Mouse (Mus musculus) c-Kit-negative CD71-positive TER-119-positive erythroid progenitor cells, embryonic 14.5 days (primary cell): Measurements from ENCODE around the gene Gabrp.
A peak's percentile ranks its signal among the peaks of the same experiment; 100 is the strongest.

ENCODE experiments used
- DNase-seq: peaks from one replicate; pipeline ENCODE4 v3.0.0-alpha.2; 2013; ENCODE audit warnings: low read depth, low spot score

Gene Gabrp

DNA sequence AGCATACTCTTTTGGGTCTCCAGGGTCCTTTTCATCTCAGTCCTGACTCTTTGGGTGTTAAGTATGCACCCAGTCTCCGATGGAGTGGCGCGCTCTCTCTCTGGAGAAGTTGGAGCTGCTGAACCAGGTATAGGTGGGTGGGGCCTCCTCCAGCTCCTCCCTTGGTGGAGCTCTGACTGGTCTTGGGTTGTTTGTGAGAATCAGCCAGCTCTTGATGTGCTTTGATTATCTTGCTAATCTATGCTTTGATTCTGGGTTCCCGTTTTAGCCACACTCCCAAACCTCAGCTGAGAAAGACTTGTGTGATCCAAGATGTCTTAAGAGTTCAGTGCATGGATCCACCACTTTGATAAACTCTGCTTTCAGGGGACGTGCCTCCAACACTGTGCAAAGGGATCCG lies at the start of gene Gabrp:
Gene Gabrp (minus strand): TSS at position 101 of the 400 bp plus-strand sequence.
- no peak for DNase-seq

DNA sequence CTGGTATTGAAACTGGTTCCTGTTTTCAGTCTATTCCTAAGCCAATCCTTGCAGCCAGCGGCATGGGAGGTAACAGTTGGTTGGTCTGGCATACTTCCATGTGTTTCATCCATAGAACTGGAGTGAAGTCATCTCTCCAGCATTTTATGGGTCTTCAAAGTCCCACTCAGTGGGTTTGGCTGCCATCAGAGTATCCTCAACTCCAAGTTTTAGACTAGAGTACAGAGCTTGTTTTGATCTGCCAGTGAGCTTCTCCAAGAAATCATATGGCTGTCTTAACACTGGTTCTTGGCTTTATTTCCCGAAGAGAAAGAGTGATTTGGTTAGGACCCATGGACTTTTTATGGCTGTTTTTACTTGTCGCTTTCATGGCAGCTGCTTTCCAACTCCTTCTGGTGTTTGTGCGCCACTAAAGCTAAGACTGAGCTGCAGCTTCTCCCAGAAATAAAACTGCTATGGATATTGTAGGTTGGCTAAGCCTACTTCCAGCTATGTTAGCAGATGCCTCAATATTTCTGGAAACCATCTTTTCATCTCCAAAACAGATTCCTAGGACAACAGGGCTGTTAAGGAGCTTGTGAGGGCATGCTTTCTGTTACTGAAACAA lies 48.5 kb upstream of the Gabrp start:
- DNase-seq: no peak

DNA sequence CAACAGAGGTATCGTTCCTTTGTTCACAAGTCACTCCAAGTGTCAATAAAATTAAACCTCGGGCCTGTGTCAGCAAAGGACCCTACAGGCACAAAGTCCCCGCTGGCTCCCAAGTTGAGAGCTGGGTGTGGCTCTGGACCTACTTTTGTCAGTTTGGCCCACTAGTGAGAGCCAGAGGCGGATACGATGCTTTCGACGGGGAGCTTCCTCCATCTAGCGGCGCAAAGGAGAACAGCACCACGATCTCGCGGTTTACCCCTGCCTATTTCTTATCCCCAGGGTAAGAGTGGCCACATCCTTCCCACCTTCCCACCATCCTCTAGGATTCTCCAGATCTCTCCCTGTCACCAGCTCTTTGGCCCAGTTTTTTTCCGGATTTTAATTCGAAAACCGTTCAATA lies 35.5 kb upstream of the Gabrp start:
- DNase-seq: no peak

DNA sequence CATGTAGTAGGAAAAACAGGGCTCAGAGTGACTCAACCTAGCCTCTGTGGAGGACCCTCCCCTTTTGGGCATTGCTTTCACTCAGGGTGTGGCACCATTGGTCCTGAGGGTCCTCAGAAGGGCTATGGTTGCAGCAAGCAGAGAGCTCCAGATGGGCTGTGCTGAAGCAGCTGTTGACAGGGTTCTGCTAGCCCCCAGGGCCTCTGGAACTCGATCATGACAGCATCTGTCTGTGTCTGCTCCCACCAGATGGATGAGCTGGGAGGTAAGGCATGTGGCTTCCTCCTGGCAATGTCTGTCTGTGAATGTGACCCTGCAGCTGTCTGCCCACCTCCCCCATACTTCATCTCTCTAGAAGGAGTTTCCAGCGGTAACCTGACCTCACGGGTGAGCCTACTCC lies 29.0 kb upstream of the Gabrp start:
- DNase-seq: no peak

DNA sequence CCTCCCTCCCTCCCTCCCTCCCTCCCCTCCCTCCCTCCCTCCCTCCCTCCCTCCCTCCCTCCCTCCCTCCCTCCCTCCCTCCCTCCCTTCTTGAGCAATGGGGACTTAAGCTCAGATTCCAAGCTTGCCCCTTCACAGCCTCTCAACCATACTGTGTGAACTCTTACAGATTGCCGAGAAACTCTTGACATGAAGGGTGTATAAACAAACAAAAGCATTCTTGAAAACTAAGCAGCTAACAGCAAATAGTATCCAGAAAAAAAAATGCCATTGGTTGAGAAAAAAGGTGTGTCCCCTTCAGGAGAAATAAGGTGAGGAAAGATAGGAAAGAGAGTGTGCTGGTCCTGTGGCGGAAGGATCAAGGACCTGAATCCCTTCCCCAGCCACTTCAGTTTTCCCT lies 24.4 kb upstream of the Gabrp start:
- DNase-seq: no peak

DNA sequence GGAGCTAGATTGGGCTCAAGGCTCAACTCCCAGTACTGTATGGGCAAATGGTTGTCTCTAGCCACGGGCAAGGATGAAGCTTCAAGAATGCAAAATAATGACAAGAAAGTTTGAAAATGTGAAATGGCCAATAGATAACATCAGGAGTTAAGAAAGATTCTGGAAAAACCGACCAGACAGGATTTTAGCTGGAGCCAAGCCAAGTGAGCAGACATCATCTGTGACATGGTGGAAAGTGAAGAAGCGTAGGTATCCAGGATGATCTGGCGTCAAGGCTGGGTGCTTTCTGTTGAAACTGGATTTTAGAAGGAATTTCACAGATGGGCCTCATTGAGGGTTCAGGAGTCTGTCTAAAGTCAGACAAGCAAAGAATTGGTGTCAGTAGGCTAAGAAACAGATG lies 20.2 kb upstream of the Gabrp start, which contains the start of gene D130052B06Rik:
Gene D130052B06Rik (plus strand): TSS at position 317 of the 400 bp plus-strand sequence.
- DNase-seq: no peak

DNA sequence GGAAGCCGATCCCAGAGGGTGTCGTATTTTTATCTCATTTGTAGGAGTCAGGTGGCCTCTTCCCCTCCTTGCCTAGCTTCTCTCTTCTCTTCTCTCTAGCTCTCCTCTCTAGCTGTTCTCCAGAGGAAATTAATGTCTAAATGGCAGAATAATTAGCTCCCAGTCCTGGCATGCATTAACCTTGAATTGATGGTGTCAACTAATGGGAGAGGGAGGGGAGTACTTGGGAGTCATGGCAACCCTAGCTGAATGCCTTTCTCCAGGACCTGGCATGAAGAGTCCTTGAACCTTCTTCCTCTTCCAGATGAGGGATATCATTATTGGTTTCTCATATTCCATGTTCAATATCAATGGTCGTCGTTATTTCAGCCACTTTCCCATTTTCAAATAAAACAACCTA lies 17.9 kb upstream of the Gabrp start:
- no peak for DNase-seq

DNA sequence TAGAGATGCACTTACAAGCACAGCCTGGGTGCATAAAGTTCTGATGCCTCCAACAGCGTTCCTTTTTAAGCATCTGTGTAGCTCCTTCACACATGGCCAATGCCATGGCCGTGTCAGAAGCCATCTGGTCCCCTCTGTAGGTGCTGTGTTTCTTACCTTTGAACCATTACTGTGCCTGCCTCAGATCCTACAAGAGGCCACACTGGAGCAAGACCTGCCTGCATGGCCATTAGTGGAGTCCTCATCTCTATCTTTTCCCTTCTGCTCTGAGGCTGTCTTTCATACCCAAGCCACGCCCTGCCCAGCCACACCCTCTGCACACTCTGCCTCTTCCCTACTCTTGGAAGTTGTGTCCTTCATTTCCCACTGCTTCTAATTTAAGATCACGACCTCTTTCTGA lies 14.1 kb upstream of the Gabrp start:
- DNase-seq: no peak

DNA sequence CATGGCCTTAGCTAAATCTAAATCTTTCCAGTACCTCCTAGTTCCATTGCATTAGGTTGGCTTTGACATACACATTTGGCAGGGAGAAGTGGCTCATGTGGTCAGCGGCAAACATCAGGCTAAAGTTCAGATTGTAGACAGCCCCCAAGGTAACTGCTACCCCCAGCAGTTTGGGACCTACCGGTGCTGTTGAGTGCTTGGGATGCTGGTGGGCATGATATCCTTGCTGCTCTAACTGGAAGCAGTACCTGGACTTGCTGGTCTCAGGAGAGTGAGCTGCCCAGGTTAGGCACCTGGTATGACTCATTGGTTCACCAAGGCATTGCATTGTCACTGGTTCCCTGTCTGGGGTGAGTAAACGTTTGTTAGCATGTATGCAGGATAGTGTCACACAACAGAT lies 12.0 kb upstream of the Gabrp start:
- DNase-seq: no peak

DNA sequence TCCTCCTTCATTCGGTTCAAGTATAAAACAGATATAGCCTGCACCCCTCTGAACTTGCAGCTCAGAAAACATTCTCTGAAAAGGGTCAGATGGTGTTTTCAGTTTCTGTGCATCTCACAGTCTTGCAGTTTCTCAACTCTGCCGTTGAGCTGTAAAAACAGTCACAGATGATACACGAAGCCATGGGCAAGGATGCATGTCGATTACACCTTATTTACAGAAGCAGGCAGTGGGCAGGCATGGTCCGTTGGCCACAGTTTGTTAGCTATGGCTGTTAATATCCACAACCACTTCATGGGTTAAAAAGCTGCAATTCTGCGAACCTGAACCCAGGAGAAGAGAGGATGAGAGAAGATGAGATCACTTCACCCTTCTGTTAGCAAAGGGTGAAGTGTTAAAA lies 7.9 kb upstream of the Gabrp start:
- DNase-seq: no peak

DNA sequence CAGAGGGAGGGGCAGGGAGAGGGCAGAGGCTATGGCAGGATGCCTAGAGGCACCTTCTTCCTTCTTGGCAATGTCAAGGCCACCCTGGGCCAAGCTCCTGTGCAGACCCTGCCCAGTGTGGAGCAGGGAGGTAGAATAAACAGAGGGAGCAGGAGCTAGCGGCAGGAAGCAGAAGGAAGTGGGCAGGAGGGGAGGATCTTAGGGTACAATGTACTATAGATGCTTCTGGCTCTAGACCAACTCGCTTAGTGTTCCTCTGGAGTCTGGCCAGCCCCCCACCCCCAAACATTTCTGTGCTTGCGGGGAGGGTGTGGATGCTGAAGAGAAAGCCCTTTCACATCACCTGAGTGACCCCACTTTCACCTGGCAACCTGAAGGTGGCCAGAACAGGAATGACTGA lies 862 bp upstream of the Gabrp start:
- no peak for DNase-seq

DNA sequence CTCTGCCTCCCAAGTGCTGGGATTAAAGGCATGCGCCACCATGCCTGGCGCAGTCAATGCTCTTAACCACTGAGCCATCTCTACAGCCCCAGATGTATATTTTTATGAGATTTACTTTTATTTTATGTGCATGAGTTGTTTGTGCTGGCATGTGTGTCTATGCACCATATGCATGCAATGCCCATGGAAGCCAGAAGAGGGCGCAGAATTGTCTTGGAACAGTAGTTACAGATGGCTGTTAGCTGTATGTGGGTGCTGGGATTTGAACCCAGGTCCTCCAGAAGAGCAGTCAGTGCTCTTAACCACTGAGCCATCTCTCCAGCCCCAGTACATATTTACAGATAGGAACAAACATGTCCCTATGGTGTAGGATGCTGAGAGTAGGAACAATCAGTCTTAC lies 3.8 kb downstream of the Gabrp start:
- DNase-seq: peak; percentile 13

DNA sequence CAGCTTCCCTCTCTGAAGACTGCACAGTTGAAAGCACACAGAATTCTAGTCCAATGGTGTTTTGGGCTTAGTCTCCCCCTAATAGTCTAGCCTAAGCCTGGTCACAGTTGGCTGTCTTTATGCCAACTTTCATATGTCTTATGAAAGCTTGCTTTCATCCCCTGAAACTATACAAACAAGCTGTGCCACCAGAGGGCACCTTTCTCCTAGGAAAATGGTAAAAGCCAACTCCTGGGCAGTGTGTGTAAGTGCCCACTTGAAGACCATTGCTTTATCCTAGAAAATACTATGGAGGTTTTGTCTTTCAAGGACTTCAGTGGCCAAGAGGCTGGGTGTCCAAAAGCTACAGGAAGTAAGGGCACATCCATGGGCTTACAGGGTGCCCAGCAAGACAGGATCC lies 8.3 kb downstream of the Gabrp start:
- DNase-seq: no peak

DNA sequence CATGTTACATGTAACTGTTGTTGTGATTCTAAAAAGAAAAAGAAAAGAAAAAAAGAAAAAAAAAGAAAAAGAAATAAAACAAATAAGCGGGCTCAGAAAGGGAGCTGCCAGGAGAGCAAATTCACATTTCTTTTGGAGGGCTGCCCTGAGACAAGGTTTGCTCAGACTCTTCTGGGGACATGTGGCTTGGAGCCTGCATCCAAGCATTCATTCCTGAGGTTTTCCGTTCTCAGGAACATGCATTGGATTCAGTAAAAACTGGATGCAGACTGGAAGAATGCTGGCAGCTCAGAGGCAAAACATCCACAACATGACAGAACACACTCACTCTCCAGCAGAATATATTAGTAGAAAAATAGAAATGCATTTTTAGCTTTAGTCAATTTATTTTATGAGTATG lies 14.8 kb downstream of the Gabrp start:
- no peak for DNase-seq

DNA sequence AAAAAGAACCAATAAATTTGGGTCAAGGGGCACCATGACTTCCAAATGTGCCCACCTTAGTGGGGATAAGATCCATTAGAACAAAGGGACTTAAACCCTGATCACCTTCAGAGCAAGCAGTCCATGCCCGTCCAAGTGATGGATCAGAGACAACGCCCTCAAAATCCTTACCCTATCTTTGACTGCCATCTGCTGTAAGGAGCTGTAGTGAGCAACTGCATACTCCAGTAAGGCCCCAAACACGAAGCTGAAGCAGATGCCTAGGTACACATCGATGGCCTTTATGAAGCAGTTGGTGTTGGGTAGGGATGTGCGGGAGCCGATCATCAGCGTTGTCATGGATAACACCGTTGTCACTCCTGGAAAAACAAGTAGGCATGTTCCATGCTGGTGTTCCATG lies 24.6 kb downstream of the Gabrp start:
- no peak for DNase-seq

DNA sequence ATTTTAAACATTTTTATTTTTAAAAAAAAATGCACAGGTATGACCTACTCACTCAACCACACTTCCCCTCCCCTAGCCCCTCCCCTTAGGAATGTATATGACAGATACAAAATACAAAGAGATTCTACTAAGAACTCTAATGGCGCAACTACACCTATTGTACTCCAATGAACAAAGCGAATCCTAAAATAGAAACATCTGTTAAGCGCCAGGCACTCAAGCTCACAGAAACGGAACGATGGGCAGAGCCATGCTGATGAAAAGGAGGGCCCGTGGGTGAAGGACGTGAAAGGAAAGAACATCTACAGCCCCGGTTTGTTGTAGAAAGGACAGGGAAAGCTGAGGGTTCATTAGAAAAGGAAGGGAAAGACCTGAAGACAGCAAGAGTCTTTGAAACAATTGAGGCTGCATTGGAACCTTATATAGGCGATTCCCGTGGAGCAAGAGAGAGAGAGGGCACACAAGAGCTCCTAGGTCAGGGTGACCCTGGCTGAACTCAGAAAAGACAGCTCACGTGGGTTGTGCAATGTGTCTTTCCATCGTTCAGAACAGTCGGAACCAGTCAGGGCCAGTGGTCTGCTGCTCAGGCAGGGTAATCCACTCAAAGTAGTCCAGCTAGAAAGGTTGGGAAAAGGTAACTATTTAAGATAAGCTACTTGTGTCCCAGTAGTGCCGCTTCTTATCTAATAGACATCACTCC lies 27.7 kb downstream of the Gabrp start:
- DNase-seq: no peak

DNA sequence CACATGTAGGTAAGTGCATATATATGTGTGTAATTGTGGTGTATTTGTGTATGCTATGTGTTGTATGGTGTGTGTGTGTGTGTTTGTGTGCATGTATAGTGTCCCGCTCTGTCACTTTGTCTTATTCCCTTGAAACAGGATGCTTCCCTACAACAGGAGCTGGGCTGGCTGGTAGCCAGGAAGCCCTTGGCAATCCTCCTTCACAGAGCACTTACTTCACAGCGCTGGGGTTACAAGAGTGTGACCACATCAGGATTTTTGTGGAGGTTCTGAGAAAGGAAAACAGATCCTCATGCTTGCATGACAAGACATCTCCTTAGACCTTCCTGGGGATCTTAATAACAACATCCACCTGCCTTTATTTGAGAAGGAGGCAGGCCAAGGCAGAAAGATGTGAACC lies 31.4 kb downstream of the Gabrp start:
- no peak for DNase-seq

DNA sequence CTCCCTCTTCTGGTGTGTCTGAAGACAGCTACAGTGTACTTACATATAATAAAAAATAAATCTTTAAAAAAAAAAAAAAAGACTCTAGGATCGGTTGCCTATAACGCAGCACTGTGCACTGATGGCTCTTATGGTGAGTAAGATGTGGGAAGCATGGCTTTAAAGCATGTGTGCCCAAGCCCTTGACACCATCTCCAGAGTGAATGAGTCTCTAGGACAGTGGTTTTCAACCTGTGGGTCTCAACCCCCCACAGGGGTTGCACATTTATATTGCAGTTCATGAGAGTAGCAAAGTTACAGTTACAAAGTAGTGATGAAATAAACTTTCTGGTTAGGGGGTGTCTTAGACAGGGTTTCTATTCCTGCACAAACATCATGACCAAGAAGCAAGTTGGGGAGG lies 33.8 kb downstream of the Gabrp start:
- no peak for DNase-seq

DNA sequence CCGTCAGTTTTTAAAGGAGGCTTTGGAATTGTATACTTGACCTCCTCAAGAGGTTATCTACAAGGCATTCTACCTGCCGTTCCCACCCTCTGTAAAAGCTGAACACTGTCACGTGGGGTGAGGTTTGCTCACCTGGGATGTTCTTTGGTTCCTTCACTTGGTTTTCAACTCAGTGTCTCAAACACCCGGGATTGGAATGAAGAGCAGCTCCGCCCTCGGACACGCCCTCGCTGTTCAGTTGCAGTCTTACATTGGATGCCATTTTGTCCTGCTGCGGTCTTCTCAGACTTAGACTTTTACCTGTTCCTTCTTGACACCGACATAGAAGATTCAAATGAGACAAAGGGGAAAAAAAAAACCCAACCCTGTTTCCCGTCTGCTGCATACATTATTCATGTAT lies 34.6 kb downstream of the Gabrp start:
- DNase-seq: no peak

DNA sequence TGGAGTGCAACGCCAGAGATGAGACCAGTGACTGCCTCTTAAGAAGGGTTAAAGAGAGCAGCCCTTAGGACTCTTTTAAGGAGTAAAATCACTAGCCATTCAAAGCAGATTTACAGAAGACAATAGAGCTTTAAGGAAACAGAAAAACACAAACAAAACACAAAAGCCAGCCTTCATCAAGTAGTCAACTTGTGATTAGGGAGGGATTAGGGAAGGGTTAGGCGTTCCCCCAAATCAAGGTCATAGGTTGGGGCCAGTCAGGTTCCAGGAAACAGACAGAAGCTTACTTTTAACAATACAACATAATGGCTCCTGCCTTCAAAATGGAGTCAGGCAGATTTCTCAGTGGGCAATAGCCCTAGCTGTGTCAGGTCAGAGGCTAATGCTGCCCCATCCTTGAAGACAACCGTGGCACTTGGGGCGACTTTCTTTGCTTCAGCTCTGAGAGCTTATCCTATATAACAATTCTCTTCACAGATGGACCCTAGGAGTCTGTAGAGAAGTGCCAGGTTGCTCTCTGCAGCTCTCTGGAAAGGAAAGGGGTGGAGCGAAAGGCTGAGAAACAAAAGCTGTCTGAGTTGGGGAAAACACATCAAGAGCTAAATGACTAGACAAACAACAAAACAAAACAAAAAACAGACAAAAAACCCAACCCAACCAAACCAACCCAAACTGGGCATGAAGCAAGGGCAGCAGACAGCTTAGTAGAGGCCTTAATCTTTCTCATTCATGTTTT lies 41.2 kb downstream of the Gabrp start:
- DNase-seq: no peak

DNA sequence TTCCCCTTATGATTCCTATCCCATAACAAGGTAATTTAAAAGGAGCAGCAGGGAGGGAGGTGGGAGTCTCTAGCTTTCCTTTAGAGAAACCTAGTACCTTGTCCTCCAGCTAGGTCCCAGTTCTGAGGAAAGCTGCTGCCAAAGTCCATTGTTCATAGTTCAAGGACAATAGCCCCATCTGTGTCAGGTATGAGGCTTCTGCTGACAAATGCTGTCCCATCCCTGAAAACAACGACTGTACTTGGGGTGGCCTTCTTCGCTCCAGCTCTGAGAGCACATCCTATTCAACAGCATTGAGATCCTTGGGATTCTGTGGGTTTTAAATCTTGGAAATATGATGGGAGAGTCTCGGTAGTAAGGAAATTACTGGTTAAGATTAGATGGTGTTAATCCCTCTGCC lies 42.1 kb downstream of the Gabrp start:
- DNase-seq: no peak

DNA sequence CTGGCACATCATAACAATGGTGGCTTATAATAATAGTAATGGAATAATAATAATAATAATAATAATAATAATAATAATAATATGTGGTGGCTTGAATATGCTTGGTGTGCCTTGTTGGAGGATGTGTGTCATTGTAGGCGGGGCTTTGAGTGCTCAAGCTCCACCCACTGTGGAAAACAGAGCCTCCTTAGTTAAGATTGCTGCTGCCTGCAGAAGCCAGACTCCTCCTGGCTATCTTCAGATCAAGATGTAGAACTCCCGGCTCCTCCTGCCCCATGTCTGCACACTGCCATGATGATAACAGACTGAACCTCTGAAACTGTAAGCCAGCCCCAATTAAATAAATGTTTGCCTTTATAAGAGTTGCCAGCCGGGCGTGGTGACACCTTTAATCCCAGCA lies 44.2 kb downstream of the Gabrp start:
- no peak for DNase-seq

DNA sequence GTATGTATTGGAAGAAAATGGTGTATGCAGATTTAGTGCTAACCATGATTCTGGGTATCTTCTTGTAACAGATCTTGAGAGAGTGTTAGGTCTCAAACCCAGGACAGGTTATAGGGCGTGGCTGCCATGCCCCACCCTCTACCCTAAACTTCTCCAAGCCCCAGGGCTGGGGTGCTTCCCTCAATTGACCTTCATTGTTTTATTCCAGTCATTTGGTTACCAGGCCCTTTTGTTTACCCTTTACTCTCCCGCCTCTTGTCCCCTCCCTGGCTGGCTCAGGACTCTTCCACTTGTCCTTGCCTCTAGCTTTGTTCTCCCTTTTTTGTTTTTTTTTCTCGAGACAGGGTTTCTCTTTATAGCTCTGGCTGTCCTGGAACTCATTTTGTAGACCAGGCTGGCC lies 45.2 kb downstream of the Gabrp start:
- no peak for DNase-seq
